In the genomic region with DNA sequence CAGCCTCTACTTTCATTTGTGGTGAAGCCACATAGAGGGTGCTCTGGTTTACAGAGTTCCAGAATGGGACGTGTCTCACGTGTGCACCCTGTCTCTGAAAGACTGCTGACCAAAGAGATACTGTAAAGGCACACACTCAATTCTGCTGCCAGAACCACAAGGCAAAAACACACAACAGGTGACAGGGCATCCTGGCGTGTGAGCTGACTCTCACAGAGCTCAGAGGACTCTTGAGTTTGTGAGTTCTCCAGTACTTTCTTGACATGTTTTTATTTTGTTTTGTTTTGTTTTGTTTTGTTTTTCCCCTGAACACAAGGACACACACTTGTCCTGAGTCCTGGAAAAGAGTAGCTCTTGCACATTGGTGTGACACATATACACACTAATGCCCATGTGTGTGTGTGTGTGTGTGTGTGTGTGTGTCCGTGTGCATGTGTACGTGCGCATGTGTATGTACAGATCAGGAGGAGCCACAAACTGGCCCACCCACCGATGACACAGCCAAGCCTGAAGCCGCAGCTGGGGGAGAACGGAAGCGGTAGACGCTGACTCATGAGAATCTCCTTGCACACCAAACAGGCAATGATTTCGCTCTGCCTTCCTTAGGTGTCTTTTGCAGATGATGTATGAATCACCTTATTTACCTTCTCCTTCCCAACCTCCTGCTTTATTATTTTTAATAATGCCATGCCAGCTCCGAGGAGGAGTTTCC, we compare ENCODE assay signal across 9 mouse cellular contexts.
DNase-seq lines count a peak whose midpoint lies in the region; ATAC-seq and TF ChIP-seq lines count a peak whose summit lies in the region.
"Had no signal": no experiment of that assay in that cellular context is flagged by ENCODE, and none has a peak within 500 bp of the region (broad histone marks: within the 10 kb centered on the region; RNA-seq: fewer than 3 reads in every experiment).

No protein-coding gene starts in this region.

- 0 out of 2 replicates have a peak, but pooled peaks cover 1% of the 10 kb centered on the region for H3K4me1 ChIP-seq in heart, adult 2 months (ENCODE audit: control insufficient read depth, insufficient read depth, low read length)
- H3K4me1 ChIP-seq in liver, postnatal 0 days (ENCODE audit: insufficient read depth): no peaks in the 10 kb centered on the region
- no peaks in the 10 kb centered on the region for H3K4me1 ChIP-seq in midbrain, embryonic 13.5 days (replicated peaks)
- H3K4me1 ChIP-seq in hindbrain, embryonic 16.5 days (ENCODE audit: control insufficient read depth, insufficient read depth, low read depth, low read length): no peaks in the 10 kb centered on the region

- H3K4me3 ChIP-seq in heart, adult 2 months: no peak overlapping the region
- H3K4me3 ChIP-seq in liver, postnatal 0 days (ENCODE audit: low read depth, low read length): no peak overlapping the region
- no peak overlapping the region for H3K4me3 ChIP-seq in midbrain, embryonic 13.5 days (replicated peaks)
- H3K4me3 ChIP-seq in hindbrain, embryonic 16.5 days (ENCODE audit: low read length): no peak overlapping the region
- H3K4me3 ChIP-seq: left cerebral cortex, adult 2 months had no signal

- H3K27ac ChIP-seq in heart, adult 2 months: no peak overlapping the region
- H3K27ac ChIP-seq in liver, postnatal 0 days (ENCODE audit: low read depth): no peak overlapping the region
- no peak overlapping the region for H3K27ac ChIP-seq in midbrain, embryonic 13.5 days
- no peak overlapping the region for H3K27ac ChIP-seq in hindbrain, embryonic 16.5 days (ENCODE audit: low read depth, low read length)
- H3K27ac ChIP-seq: left cerebral cortex, adult 2 months had no signal

- H3K9ac ChIP-seq in heart, adult 2 months (ENCODE audit: low read depth, low read length): no peak overlapping the region
- H3K9ac ChIP-seq in liver, postnatal 0 days (replicated peaks): no peak overlapping the region
- H3K9ac ChIP-seq in midbrain, embryonic 13.5 days (replicated peaks): no peak overlapping the region
- no peak overlapping the region for H3K9ac ChIP-seq in hindbrain, embryonic 16.5 days (ENCODE audit: low read depth, low read length)

- ATAC-seq in liver, postnatal 0 days: peak; percentile 36; the same call in 1 of the 2 replicates
- ATAC-seq in midbrain, embryonic 13.5 days: no peak
- no peak for ATAC-seq in hindbrain, embryonic 16.5 days

- H3K36me3 ChIP-seq in heart, adult 2 months (ENCODE audit: control insufficient read depth, insufficient read depth, low read length): no peaks in the 10 kb centered on the region
- no peaks in the 10 kb centered on the region for H3K36me3 ChIP-seq in liver, postnatal 0 days (replicated peaks; ENCODE audit: insufficient read depth, low read length)
- H3K36me3 ChIP-seq in midbrain, embryonic 13.5 days: no peaks in the 10 kb centered on the region
- no peaks in the 10 kb centered on the region for H3K36me3 ChIP-seq in hindbrain, embryonic 16.5 days (ENCODE audit: control insufficient read depth, insufficient read depth, low read length)

- no peaks in the 10 kb centered on the region for H3K79me2 ChIP-seq in heart, adult 2 months (replicated peaks; ENCODE audit: control insufficient read depth, insufficient read depth, low read length)

- WGBS in heart, adult 2 months: 60% methylated on average over 13 of the region's 13 CpGs
- 39% methylated on average over 13 of the region's 13 CpGs for WGBS in liver, postnatal 0 days (ENCODE audit: insufficient replicate concordance)
- 86% methylated on average over 13 of the region's 13 CpGs for WGBS in midbrain, embryonic 13.5 days
- 81% methylated on average over 13 of the region's 13 CpGs for WGBS in hindbrain, embryonic 16.5 days

- no peak for TF ChIP-seq CTCF in heart, adult 2 months (IDR thresholded peaks at IDR 0.05)
- TF ChIP-seq CTCF in liver, postnatal 0 days (IDR thresholded peaks at IDR 0.05; ENCODE audit: low read depth): no peak

- no peak for TF ChIP-seq EP300 in heart, adult 2 months (IDR thresholded peaks at IDR 0.05; ENCODE audit: insufficient read depth, low read depth, low read length)
- no peak for TF ChIP-seq EP300 in liver, postnatal 0 days (IDR thresholded peaks at IDR 0.05; ENCODE audit: low read depth)

- no peaks in the 10 kb centered on the region for H3K27me3 ChIP-seq in heart, adult 2 months (ENCODE audit: control insufficient read depth, insufficient read depth, low read length)
- no peaks in the 10 kb centered on the region for H3K27me3 ChIP-seq in liver, postnatal 0 days (ENCODE audit: insufficient read depth, low read length)
- no peaks in the 10 kb centered on the region for H3K27me3 ChIP-seq in midbrain, embryonic 13.5 days
- H3K27me3 ChIP-seq in hindbrain, embryonic 16.5 days (replicated peaks; ENCODE audit: control insufficient read depth, insufficient read depth, low read length): no peaks in the 10 kb centered on the region

- no peak overlapping the region for H3K4me2 ChIP-seq in liver, postnatal 0 days (ENCODE audit: low read depth, low read length)
- no peak overlapping the region for H3K4me2 ChIP-seq in midbrain, embryonic 13.5 days (replicated peaks)
- no peak overlapping the region for H3K4me2 ChIP-seq in hindbrain, embryonic 16.5 days (ENCODE audit: low read length)

- intact Hi-C loops in heart, adult 2 months (cut with DNase I): no loop called here
- intact Hi-C loops in heart, postnatal 25 days (cut with DNase I): no loop called here

- no peaks in the 10 kb centered on the region for H3K9me3 ChIP-seq in liver, postnatal 0 days (ENCODE audit: low read length)
- no peaks in the 10 kb centered on the region for H3K9me3 ChIP-seq in midbrain, embryonic 13.5 days
- no peaks in the 10 kb centered on the region for H3K9me3 ChIP-seq in hindbrain, embryonic 16.5 days (ENCODE audit: control insufficient read depth, low read length)

- no peak for TF ChIP-seq POLR2A in heart, adult 2 months (IDR thresholded peaks at IDR 0.05; ENCODE audit: insufficient read depth, low read depth, low read length)

- DNase-seq in heart, adult 2 months: peak; percentile 39 to 53
- no peak for DNase-seq in heart, postnatal 25 days (ENCODE audit: low spot score)
- DNase-seq in CD4-positive helper T cell, adult 2 months (ENCODE audit: low read depth, low spot score): peak; percentile 77
- peak; percentile 17 to 25 for DNase-seq in frontal cortex, postnatal 10 days (ENCODE audit: low spot score in 2 of 2)
- DNase-seq in liver, postnatal 0 days: peak; percentile 51
- DNase-seq in thymus, postnatal 10 days (ENCODE audit: low spot score in 2 of 2): peak; percentile 63 to 74
